Mouse (Mus musculus) neural tube, embryonic 11.5 days (tissue): Measurements from ENCODE around the gene Mettl2. TPM values are rescaled to one million over a fixed set of nuclear protein-coding genes. Genes with fewer than 3 reads are reported as not detected.
A peak's percentile ranks its signal among the peaks of the same experiment; 100 is the strongest.
"Not testable (repeated sequence)": the region's sequence is repeated elsewhere in the genome, so short reads cannot be mapped to it uniquely, and the experiment has no call there.

ENCODE experiments used
- ATAC-seq: fragments of 200-750 bp; cut with Nextera tagmentation; 2 replicates; pipeline ENCODE4 v1.8.0; 2017; ENCODE audit warnings: moderate number of reproducible peaks, mild to moderate bottlenecking, moderate TSS enrichment, moderate library complexity; ENCODE audit not compliant: insufficient read depth, low FRiP score, low TSS enrichment
- DNase-seq: peaks from one replicate; pipeline ENCODE4 v3.0.0-alpha.2; 2015; ENCODE audit warnings: low spot score
- H3K27ac ChIP-seq: fragments of 300-500 bp; sonication (generic); 2 replicates; pipeline ENCODE4 v1.5.1; 2014; ENCODE audit warnings: low read depth, mild to moderate bottlenecking, low read length
- H3K27me3 ChIP-seq: fragments of 300-500 bp; sonication (generic); 2 replicates; pipeline ENCODE4 v1.6.1; 2014; ENCODE audit warnings: mild to moderate bottlenecking, low read length, mixed read lengths; ENCODE audit not compliant: control insufficient read depth, insufficient read depth
- H3K36me3 ChIP-seq: fragments of 300-500 bp; sonication (generic); 2 replicates; pipeline ENCODE4 v1.6.1; 2014; ENCODE audit warnings: mild to moderate bottlenecking, low read length, moderate library complexity, mixed read lengths; ENCODE audit not compliant: control insufficient read depth, insufficient read depth
- H3K4me1 ChIP-seq: fragments of 300-500 bp; sonication (generic); 2 replicates; pipeline ENCODE4 v1.6.1; 2014; ENCODE audit warnings: low read length, mixed read lengths; ENCODE audit not compliant: control insufficient read depth, insufficient read depth
- H3K4me2 ChIP-seq: fragments of 300-500 bp; sonication (generic); 2 replicates; pipeline ENCODE4 v1.6.1; 2014; ENCODE audit warnings: low read depth, mild to moderate bottlenecking, moderate library complexity
- H3K4me3 ChIP-seq: fragments of 300-500 bp; sonication (generic); 2 replicates; pipeline ENCODE4 v1.5.1; 2014; ENCODE audit warnings: low read depth, low read length
- H3K9ac ChIP-seq: fragments of 300-500 bp; sonication (generic); 2 replicates; pipeline ENCODE4 v1.6.1; 2014; ENCODE audit warnings: mild to moderate bottlenecking, low read length
- H3K9me3 ChIP-seq: fragments of 300-500 bp; sonication (generic); 2 replicates; pipeline ENCODE4 v1.6.1; 2016; ENCODE audit warnings: low read length; ENCODE audit not compliant: control insufficient read depth
- WGBS: fragments of 180-500 bp; shearing (Covaris S2); extraction: QIAGEN DNeasy Blood & Tissue Kit; methylation state at CpG from one replicate; pipeline ENCODE4 v1.1.7; 2014; 5-methylcytosine and 5-hydroxymethylcytosine counted together
- polyA plus RNA-seq: library from polyadenylated mRNA; unstranded; fragments of >200 nt; fragmentation: Nextera tagmentation; extraction: Ambion mirVana; gene quantifications from 2 replicates; pipeline ENCODE4 v1.2.1, GENCODE M21; 2014

Mettl2 gene
- 33.1 and 38.1 TPM in 2 replicates for polyA plus RNA-seq

GRCm38 (mm10) chr11:105125735-105126519, at the start of gene Mettl2:
TSS of gene Mettl2 (plus strand) at chr11:105126425.
- H3K4me3 ChIP-seq, result peak within 1 kb of the TSS; percentile 72
- no peaks in the 10 kb centered on the region for H3K9me3 ChIP-seq
- no peaks in the 10 kb centered on the region for H3K36me3 ChIP-seq
- H3K27me3 ChIP-seq, result no peaks in the 10 kb centered on the region
- peak within 1 kb of the TSS; percentile 52 for H3K9ac ChIP-seq
- DNase-seq, result peak; percentile 87
- 1% methylated on average over 36 of the region's 38 CpGs for WGBS
- H3K4me2 ChIP-seq, result peak within 1 kb of the TSS; percentile 68
- H3K4me1 ChIP-seq, result peaks cover 9% of the 10 kb centered on the region
- peak; percentile 89 for ATAC-seq
- no peak within 1 kb of the TSS for H3K27ac ChIP-seq

- DNase-seq, result not testable (repeated sequence)
- 77% methylated on average over 21 of the region's 22 CpGs for WGBS
Observed at GRCm38 (mm10) chr11:105112448-105112847, 13.8 kb upstream of the Mettl2 start.

GRCm38 (mm10) chr11:105117814-105118213, 8.4 kb upstream of the Mettl2 start:
- ATAC-seq (no peak), DNase-seq (no peak)
- Histone ChIP-seq H3K27ac (no peak overlapping the region), H3K4me3 (no peak overlapping the region), H3K4me1 (no peaks in the 10 kb centered on the region), H3K36me3 (no peaks in the 10 kb centered on the region), H3K9ac (no peak overlapping the region), H3K4me2 (no peak overlapping the region), H3K27me3 (no peaks in the 10 kb centered on the region), H3K9me3 (no peaks in the 10 kb centered on the region)
- 88% methylated on average over 7 of the region's 7 CpGs for WGBS

More at GRCm38 (mm10) chr11:105112448-105112847, 13.8 kb upstream of the Mettl2 start:
- H3K36me3 ChIP-seq, ATAC-seq, H3K4me1 ChIP-seq, H3K27ac ChIP-seq, H3K4me3 ChIP-seq, H3K9ac ChIP-seq, H3K4me2 ChIP-seq, H3K9me3 ChIP-seq, H3K27me3 ChIP-seq: not testable (repeated sequence)

- Histone ChIP-seq H3K9ac (no peak overlapping the region), H3K9me3 (no peaks in the 10 kb centered on the region), H3K36me3 (no peaks in the 10 kb centered on the region), H3K27me3 (no peaks in the 10 kb centered on the region), H3K4me2 (no peak overlapping the region), H3K4me3 (no peak overlapping the region), H3K4me1 (no peaks in the 10 kb centered on the region), H3K27ac (no peak overlapping the region)
- WGBS, result 46% methylated on average over 4 of the region's 4 CpGs
- DNase-seq (no peak), ATAC-seq (no peak)
Observed at GRCm38 (mm10) chr11:105120551-105121061, 5.6 kb upstream of the Mettl2 start.

- not testable (repeated sequence) for H3K4me3 ChIP-seq, H3K27ac ChIP-seq, H3K4me1 ChIP-seq, H3K9me3 ChIP-seq, H3K9ac ChIP-seq, H3K36me3 ChIP-seq, H3K27me3 ChIP-seq, DNase-seq, H3K4me2 ChIP-seq, ATAC-seq
- WGBS, result 77% methylated on average over 5 of the region's 5 CpGs
Observed at GRCm38 (mm10) chr11:105121792-105122191, 4.4 kb upstream of the Mettl2 start.

- no peak overlapping the region for H3K4me2 ChIP-seq
- H3K36me3 ChIP-seq, result no peaks in the 10 kb centered on the region
- H3K27ac ChIP-seq, result no peak overlapping the region
- 8% methylated on average over 9 of the region's 9 CpGs for WGBS
- no peaks in the 10 kb centered on the region for H3K9me3 ChIP-seq
- DNase-seq (peak; percentile 67), ATAC-seq (peak; percentile 57; the same call in 1 of the 2 replicates)
- H3K4me1 ChIP-seq, result peaks cover 9% of the 10 kb centered on the region
- H3K4me3 ChIP-seq, result no peak overlapping the region
- H3K9ac ChIP-seq, result no peak overlapping the region
- H3K27me3 ChIP-seq, result no peaks in the 10 kb centered on the region
Observed at GRCm38 (mm10) chr11:105123986-105124385, 2.2 kb upstream of the Mettl2 start.

GRCm38 (mm10) chr11:105126520-105127029, 350 bp downstream of the Mettl2 start:
- H3K4me3 ChIP-seq, result peak overlapping the region; percentile 72
- no peaks in the 10 kb centered on the region for H3K27me3 ChIP-seq
- ATAC-seq (no peak; the same call in 1 of the 2 replicates), DNase-seq (no peak)
- peak overlapping the region; percentile 68 for H3K4me2 ChIP-seq
- peak overlapping the region; percentile 52 for H3K9ac ChIP-seq
- peaks cover 9% of the 10 kb centered on the region for H3K4me1 ChIP-seq
- H3K27ac ChIP-seq, result no peak overlapping the region
- WGBS, result under 1% methylated on average over 49 of the region's 49 CpGs
- no peaks in the 10 kb centered on the region for H3K9me3 ChIP-seq
- 0 out of 2 replicates have a peak, but pooled peaks cover 2% of the 10 kb centered on the region for H3K36me3 ChIP-seq

- Histone ChIP-seq H3K36me3 (peaks cover 18% of the 10 kb centered on the region), H3K9ac (no peak overlapping the region), H3K27me3 (no peaks in the 10 kb centered on the region), H3K27ac (no peak overlapping the region), H3K4me3 (no peak overlapping the region), H3K4me2 (no peak overlapping the region), H3K9me3 (no peaks in the 10 kb centered on the region), H3K4me1 (no peaks in the 10 kb centered on the region)
- 94% methylated on average over 7 of the region's 7 CpGs for WGBS
- ATAC-seq (no peak), DNase-seq (no peak)
Observed at GRCm38 (mm10) chr11:105135692-105136091, 9.5 kb downstream of the Mettl2 start.
